Mouse (Mus musculus): ENCODE measurements around the gene Cactin.

- TF ChIP-seq POLR2A (IDR thresholded peaks at IDR 0.05; ENCODE audit: insufficient read depth, low read length) (no peak), CTCF (IDR thresholded peaks at IDR 0.05; ENCODE audit: low read depth, low read length) (no peak), EP300 (IDR thresholded peaks at IDR 0.05; ENCODE audit: insufficient read depth, low read depth, low read length) (no peak)
Measured at GRCm38 (mm10) chr10:81301321-81301720, 19.6 kb upstream of the Cactin start.

Data from ES-Bruce4 (cell line).